Mouse (Mus musculus) c-Kit-positive CD71-positive TER-119-positive erythroid progenitor cells, embryonic 14.5 days (primary cell): Measurements from ENCODE around the gene Olfr270.

Experiments
- DNase-seq: peaks from one replicate; pipeline ENCODE4 v3.0.0-alpha.2; 2013; ENCODE audit warnings: low spot score

Gene Olfr270

GRCm38 (mm10) chr4:52964247-52964646, at the start of gene Olfr270:
Gene Olfr270, plus strand, starts transcription at chr4:52964547.
- no peak for DNase-seq

GRCm38 (mm10) chr4:52916659-52917310, 47.6 kb upstream of the Olfr270 start:
- DNase-seq = no peak

- DNase-seq = no peak
Measured at GRCm38 (mm10) chr4:52917311-52917688, 47.0 kb upstream of the Olfr270 start.

- DNase-seq = no peak
Measured at GRCm38 (mm10) chr4:52919078-52919477, 45.3 kb upstream of the Olfr270 start, which contains the start of gene Olfr272. Gene Olfr272, minus strand, starts transcription at chr4:52919178.

- no peak for DNase-seq
Measured at GRCm38 (mm10) chr4:52930480-52930879, 33.9 kb upstream of the Olfr270 start.

- DNase-seq = no peak
Measured at GRCm38 (mm10) chr4:52946665-52947064, 17.7 kb upstream of the Olfr270 start.

GRCm38 (mm10) chr4:52949005-52949404, 15.3 kb upstream of the Olfr270 start:
- DNase-seq = no peak

GRCm38 (mm10) chr4:52958693-52959092, 5.7 kb upstream of the Olfr270 start:
- DNase-seq = peak; percentile 0

- no peak for DNase-seq
Measured at GRCm38 (mm10) chr4:52985216-52985615, 20.9 kb downstream of the Olfr270 start.

GRCm38 (mm10) chr4:52986266-52986665, 21.9 kb downstream of the Olfr270 start:
- no peak for DNase-seq

- no peak for DNase-seq
Measured at GRCm38 (mm10) chr4:52989248-52989647, 24.9 kb downstream of the Olfr270 start, which contains the start of gene Nipsnap3a. Gene Nipsnap3a, plus strand, starts transcription at chr4:52989272.

GRCm38 (mm10) chr4:52999449-52999848, 35.1 kb downstream of the Olfr270 start:
- no peak for DNase-seq

- no peak for DNase-seq
Measured at GRCm38 (mm10) chr4:53000154-53000553, 35.8 kb downstream of the Olfr270 start.

- no peak for DNase-seq
Measured at GRCm38 (mm10) chr4:53009183-53009582, 44.8 kb downstream of the Olfr270 start.

- DNase-seq = no peak
Measured at GRCm38 (mm10) chr4:53009871-53010270, 45.5 kb downstream of the Olfr270 start.

GRCm38 (mm10) chr4:53011732-53012361, 47.5 kb downstream of the Olfr270 start, which contains the start of gene Nipsnap3b:
Gene Nipsnap3b, plus strand, starts transcription at chr4:53011880.
- DNase-seq = peak; percentile 94

- DNase-seq = no peak
Measured at GRCm38 (mm10) chr4:53014421-53014820, 50.1 kb downstream of the Olfr270 start.

- DNase-seq = no peak
Measured at GRCm38 (mm10) chr4:53015024-53015423, 50.7 kb downstream of the Olfr270 start.

- DNase-seq = no peak
Measured at GRCm38 (mm10) chr4:53018392-53018791, 54.0 kb downstream of the Olfr270 start.
